Mouse (Mus musculus): Measurements from ENCODE around the gene Nudt7.

- TF ChIP-seq CTCF (IDR thresholded peaks at IDR 0.05; ENCODE audit: extremely low read depth, insufficient read depth, insufficient read length, insufficient replicate concordance): no peak
- no peak for TF ChIP-seq POLR2A (IDR thresholded peaks at IDR 0.05; ENCODE audit: low read depth, low read length)
Measured at GRCm38 (mm10) chr8:114094526-114094925, 38.8 kb upstream of the Nudt7 start.

Data from spleen, adult 2 months (tissue).